Mouse (Mus musculus) forebrain, embryonic 15.5 days (tissue): Measurements from ENCODE around the gene Myo1h. TPM values are rescaled to one million over a fixed set of nuclear protein-coding genes. Genes with fewer than 3 reads are reported as not detected.

Experiments used
- ATAC-seq: fragments of 200-750 bp; cut with Nextera tagmentation; replicated peaks from 2 replicates; pipeline ENCODE4 v1.8.0; 2017; ENCODE audit warnings: mild to moderate bottlenecking, moderate TSS enrichment, moderate library complexity
- H3K27ac ChIP-seq: fragments of 300-500 bp; sonication (generic); replicated peaks from 2 replicates; pipeline ENCODE4 v1.5.1; 2015; ENCODE audit warnings: mild to moderate bottlenecking, inconsistent platforms
- H3K27me3 ChIP-seq: fragments of 300-500 bp; sonication (generic); 2 replicates; pipeline ENCODE4 v1.6.1; 2015; ENCODE audit warnings: inconsistent platforms
- H3K36me3 ChIP-seq: fragments of 300-500 bp; sonication (generic); 2 replicates; pipeline ENCODE4 v1.6.1; 2015; ENCODE audit warnings: mild to moderate bottlenecking, inconsistent platforms
- H3K4me1 ChIP-seq: fragments of 300-500 bp; sonication (generic); 2 replicates; pipeline ENCODE4 v1.6.1; 2015; ENCODE audit warnings: inconsistent platforms
- H3K4me2 ChIP-seq: fragments of 300-500 bp; sonication (generic); replicated peaks from 2 replicates; pipeline ENCODE4 v1.6.1; 2015; ENCODE audit warnings: mild to moderate bottlenecking, inconsistent platforms
- H3K4me3 ChIP-seq: fragments of 300-500 bp; sonication (generic); 2 replicates; pipeline ENCODE4 v1.5.1; 2015; ENCODE audit warnings: mild to moderate bottlenecking, inconsistent platforms
- H3K9ac ChIP-seq: fragments of 300-500 bp; sonication (generic); replicated peaks from 2 replicates; pipeline ENCODE4 v1.6.1; 2015; ENCODE audit warnings: mild to moderate bottlenecking, inconsistent platforms
- H3K9me3 ChIP-seq: fragments of 300-500 bp; sonication (generic); 2 replicates; pipeline ENCODE4 v1.6.1; 2016; ENCODE audit warnings: inconsistent platforms
- WGBS: fragments of 180-500 bp; shearing (Covaris S2); methylation state at CpG from one replicate; pipeline ENCODE4 v1.1.7; 2015; ENCODE audit warnings: mixed read lengths; 5-methylcytosine and 5-hydroxymethylcytosine counted together
- polyA plus RNA-seq: library from polyadenylated mRNA; unstranded; fragments of >200 nt; fragmentation: Nextera tagmentation; extraction: Ambion mirVana; gene quantifications from 2 replicates; pipeline ENCODE4 v1.2.1, GENCODE M21; 2015

The Myo1h gene
- 0.57 and 0.80 TPM in 2 replicates for polyA plus RNA-seq

- 67% methylated on average over 13 of the region's 13 CpGs for WGBS
- H3K9me3 ChIP-seq: no peaks in the 10 kb centered on the region
- no peak for ATAC-seq
- H3K4me2 ChIP-seq: no peak within 1 kb of the TSS
- H3K9ac ChIP-seq: no peak within 1 kb of the TSS
- no peak within 1 kb of the TSS for H3K4me3 ChIP-seq
- H3K27ac ChIP-seq: 0 out of 2 replicates have a peak within 1 kb of the TSS, but pooled peaks have one; percentile 14
- no peaks in the 10 kb centered on the region for H3K27me3 ChIP-seq
- H3K4me1 ChIP-seq: peaks cover 19% of the 10 kb centered on the region
- H3K36me3 ChIP-seq: no peaks in the 10 kb centered on the region
These were observed at the start of gene Myo1h for GRCm38 (mm10) chr5:114288874-114289273. TSS of gene Myo1h (plus strand) at chr5:114289166.

GRCm38 (mm10) chr5:114239737-114240136 is 49.2 kb upstream of the Myo1h start:
- WGBS: 48% methylated on average over 14 of the region's 14 CpGs
- Histone ChIP-seq H3K4me1 (no peaks in the 10 kb centered on the region), H3K27me3 (no peaks in the 10 kb centered on the region), H3K9me3 (no peaks in the 10 kb centered on the region), H3K36me3 (no peaks in the 10 kb centered on the region), H3K9ac (no peak overlapping the region), H3K4me2 (no peak overlapping the region), H3K4me3 (no peak overlapping the region), H3K27ac (no peak overlapping the region)
- ATAC-seq: no peak

GRCm38 (mm10) chr5:114246465-114246864 is 42.5 kb upstream of the Myo1h start:
- 79% methylated on average over 7 of the region's 7 CpGs for WGBS
- H3K4me3 ChIP-seq: no peak overlapping the region
- no peaks in the 10 kb centered on the region for H3K9me3 ChIP-seq
- H3K36me3 ChIP-seq: no peaks in the 10 kb centered on the region
- no peak overlapping the region for H3K4me2 ChIP-seq
- no peak overlapping the region for H3K27ac ChIP-seq
- no peaks in the 10 kb centered on the region for H3K27me3 ChIP-seq
- peaks cover 5% of the 10 kb centered on the region; the same call in 1 of the 2 replicates for H3K4me1 ChIP-seq
- no peak for ATAC-seq
- H3K9ac ChIP-seq: no peak overlapping the region

- no peaks in the 10 kb centered on the region for H3K36me3 ChIP-seq
- no peak overlapping the region for H3K4me3 ChIP-seq
- 18% methylated on average over 14 of the region's 14 CpGs for WGBS
- H3K4me2 ChIP-seq: peak overlapping the region; percentile 30
- no peak overlapping the region for H3K27ac ChIP-seq
- H3K9ac ChIP-seq: 0 out of 2 replicates have a peak overlapping the region, but pooled peaks have one; percentile 2
- no peaks in the 10 kb centered on the region for H3K27me3 ChIP-seq
- H3K4me1 ChIP-seq: peaks cover 5% of the 10 kb centered on the region; the same call in 1 of the 2 replicates
- no peaks in the 10 kb centered on the region for H3K9me3 ChIP-seq
- ATAC-seq: peak; percentile 76
These were observed 40.8 kb upstream of the Myo1h start for GRCm38 (mm10) chr5:114248174-114248589.

- H3K27me3 ChIP-seq: no peaks in the 10 kb centered on the region
- H3K4me3 ChIP-seq: no peak overlapping the region
- no peaks in the 10 kb centered on the region for H3K9me3 ChIP-seq
- no peak overlapping the region for H3K27ac ChIP-seq
- ATAC-seq: no peak
- H3K36me3 ChIP-seq: no peaks in the 10 kb centered on the region
- no peaks in the 10 kb centered on the region for H3K4me1 ChIP-seq
- H3K4me2 ChIP-seq: no peak overlapping the region
- H3K9ac ChIP-seq: no peak overlapping the region
- 86% methylated on average over 10 of the region's 10 CpGs for WGBS
These were observed 29.5 kb upstream of the Myo1h start for GRCm38 (mm10) chr5:114259495-114259894.

GRCm38 (mm10) chr5:114261494-114261893 is 27.5 kb upstream of the Myo1h start:
- Histone ChIP-seq H3K27ac (no peak overlapping the region), H3K9me3 (no peaks in the 10 kb centered on the region), H3K4me1 (no peaks in the 10 kb centered on the region), H3K36me3 (no peaks in the 10 kb centered on the region), H3K4me3 (no peak overlapping the region), H3K9ac (no peak overlapping the region), H3K27me3 (no peaks in the 10 kb centered on the region), H3K4me2 (no peak overlapping the region)
- ATAC-seq: no peak

- Histone ChIP-seq H3K4me3 (no peak overlapping the region), H3K4me2 (no peak overlapping the region), H3K9ac (no peak overlapping the region), H3K36me3 (no peaks in the 10 kb centered on the region), H3K27ac (no peak overlapping the region), H3K9me3 (no peaks in the 10 kb centered on the region), H3K27me3 (0 out of 2 replicates have a peak, but pooled peaks cover 4% of the 10 kb centered on the region), H3K4me1 (peaks cover 8% of the 10 kb centered on the region)
- WGBS: 52% methylated on average over 8 of the region's 8 CpGs
- ATAC-seq: peak; percentile 60
These were observed 24.9 kb upstream of the Myo1h start for GRCm38 (mm10) chr5:114264030-114264459.

GRCm38 (mm10) chr5:114264791-114265190 is 24.2 kb upstream of the Myo1h start:
- H3K4me1 ChIP-seq: peaks cover 11% of the 10 kb centered on the region
- no peaks in the 10 kb centered on the region for H3K9me3 ChIP-seq
- ATAC-seq: no peak
- no peak overlapping the region for H3K4me2 ChIP-seq
- H3K27me3 ChIP-seq: 0 out of 2 replicates have a peak, but pooled peaks cover 4% of the 10 kb centered on the region
- WGBS: 84% methylated on average over 8 of the region's 8 CpGs
- H3K27ac ChIP-seq: no peak overlapping the region
- H3K4me3 ChIP-seq: no peak overlapping the region
- H3K36me3 ChIP-seq: no peaks in the 10 kb centered on the region
- no peak overlapping the region for H3K9ac ChIP-seq

- WGBS: 33% methylated on average over 7 of the region's 7 CpGs
- no peak; the same call in 1 of the 2 replicates for ATAC-seq
- H3K9me3 ChIP-seq: no peaks in the 10 kb centered on the region
- no peak overlapping the region for H3K27ac ChIP-seq
- peaks cover 39% of the 10 kb centered on the region for H3K27me3 ChIP-seq
- no peak overlapping the region for H3K4me3 ChIP-seq
- H3K36me3 ChIP-seq: no peaks in the 10 kb centered on the region
- peaks cover 16% of the 10 kb centered on the region for H3K4me1 ChIP-seq
- no peak overlapping the region for H3K9ac ChIP-seq
- H3K4me2 ChIP-seq: no peak overlapping the region
These were observed 20.3 kb upstream of the Myo1h start for GRCm38 (mm10) chr5:114268646-114269045.

- Histone ChIP-seq H3K4me1 (peaks cover 24% of the 10 kb centered on the region), H3K4me3 (no peak overlapping the region), H3K27ac (no peak overlapping the region), H3K9ac (no peak overlapping the region), H3K27me3 (peaks cover 48% of the 10 kb centered on the region), H3K9me3 (no peaks in the 10 kb centered on the region), H3K36me3 (no peaks in the 10 kb centered on the region), H3K4me2 (no peak overlapping the region)
- ATAC-seq: no peak
- 64% methylated on average over 7 of the region's 7 CpGs for WGBS
These were observed 19.5 kb upstream of the Myo1h start for GRCm38 (mm10) chr5:114269499-114269898.

GRCm38 (mm10) chr5:114269984-114270383 is 19.0 kb upstream of the Myo1h start:
- Histone ChIP-seq H3K4me1 (peaks cover 27% of the 10 kb centered on the region), H3K36me3 (no peaks in the 10 kb centered on the region), H3K27me3 (peaks cover 52% of the 10 kb centered on the region), H3K4me3 (no peak overlapping the region), H3K4me2 (no peak overlapping the region), H3K27ac (no peak overlapping the region), H3K9me3 (no peaks in the 10 kb centered on the region), H3K9ac (no peak overlapping the region)
- WGBS: 20% methylated on average over 12 of the region's 12 CpGs
- ATAC-seq: no peak

- Histone ChIP-seq H3K4me2 (peak within 1 kb of the TSS; percentile 61), H3K36me3 (no peaks in the 10 kb centered on the region), H3K27me3 (peaks cover 84% of the 10 kb centered on the region), H3K27ac (no peak within 1 kb of the TSS), H3K4me1 (peaks cover 26% of the 10 kb centered on the region), H3K9ac (no peak within 1 kb of the TSS), H3K4me3 (peak within 1 kb of the TSS; percentile 37), H3K9me3 (no peaks in the 10 kb centered on the region)
- ATAC-seq: 0 out of 2 replicates have a peak, but pooled peaks have one; percentile 11
- under 1% methylated on average over 49 of the region's 56 CpGs for whole genome bisulfite sequencing
These were observed 15.1 kb upstream of the Myo1h start, which contains the start of gene Foxn4 for GRCm38 (mm10) chr5:114273693-114274402. TSS of gene Foxn4 (minus strand) at chr5:114273807.
